Mouse (Mus musculus): ENCODE data around the gene Clec4g.

DNA sequence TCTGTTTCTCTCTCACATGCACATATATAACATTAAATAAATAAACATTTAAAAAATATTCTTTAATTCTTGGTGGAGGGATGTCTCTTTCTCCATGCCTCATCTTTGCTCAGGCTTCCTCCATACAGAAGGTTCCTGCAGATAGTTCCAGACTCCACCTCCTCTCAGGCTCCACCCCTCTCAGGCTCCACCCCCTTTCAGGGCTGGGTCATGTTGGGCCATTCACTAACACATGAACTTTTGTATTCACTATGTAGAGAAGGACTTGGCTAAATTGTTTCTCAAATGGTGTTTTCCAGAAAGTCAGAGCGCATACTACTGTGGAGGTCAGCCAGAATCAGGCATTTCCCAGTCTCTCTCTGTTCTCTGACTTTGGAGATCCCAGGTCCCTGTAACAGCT, 19.0 kb downstream of the Clec4g start:
- no peak for TF ChIP-seq CTCF (conservative IDR thresholded peaks at IDR 0.05; ENCODE audit: insufficient read depth, insufficient read length, low read depth, low read length)
- no peak for TF ChIP-seq POLR2A (IDR thresholded peaks at IDR 0.05; ENCODE audit: low read depth, low read length)
